Mouse (Mus musculus) thymus, adult 2 months (tissue): ENCODE measurements around the gene Ssh3.
A peak's percentile ranks its signal among the peaks of the same experiment; 100 is the strongest.

Experiments used
- CTCF ChIP-seq: fragments of 200-500 bp; IDR thresholded peaks from 2 replicates; pipeline ENCODE4 v1.5.1; 2012; ENCODE audit warnings: mild to moderate bottlenecking, control low read depth, low read length, moderate library complexity, borderline replicate concordance; ENCODE audit not compliant: control insufficient read depth, poor library complexity, insufficient read depth; ENCODE audit errors: extremely low read depth
- POLR2A ChIP-seq: fragments of 200-500 bp; IDR thresholded peaks from 2 replicates; pipeline ENCODE4 v1.6.1; 2012; ENCODE audit warnings: mild to moderate bottlenecking, low read length, control low read depth, moderate library complexity; ENCODE audit not compliant: control insufficient read depth, poor library complexity, insufficient read depth; ENCODE audit errors: extremely low read depth

DNA sequence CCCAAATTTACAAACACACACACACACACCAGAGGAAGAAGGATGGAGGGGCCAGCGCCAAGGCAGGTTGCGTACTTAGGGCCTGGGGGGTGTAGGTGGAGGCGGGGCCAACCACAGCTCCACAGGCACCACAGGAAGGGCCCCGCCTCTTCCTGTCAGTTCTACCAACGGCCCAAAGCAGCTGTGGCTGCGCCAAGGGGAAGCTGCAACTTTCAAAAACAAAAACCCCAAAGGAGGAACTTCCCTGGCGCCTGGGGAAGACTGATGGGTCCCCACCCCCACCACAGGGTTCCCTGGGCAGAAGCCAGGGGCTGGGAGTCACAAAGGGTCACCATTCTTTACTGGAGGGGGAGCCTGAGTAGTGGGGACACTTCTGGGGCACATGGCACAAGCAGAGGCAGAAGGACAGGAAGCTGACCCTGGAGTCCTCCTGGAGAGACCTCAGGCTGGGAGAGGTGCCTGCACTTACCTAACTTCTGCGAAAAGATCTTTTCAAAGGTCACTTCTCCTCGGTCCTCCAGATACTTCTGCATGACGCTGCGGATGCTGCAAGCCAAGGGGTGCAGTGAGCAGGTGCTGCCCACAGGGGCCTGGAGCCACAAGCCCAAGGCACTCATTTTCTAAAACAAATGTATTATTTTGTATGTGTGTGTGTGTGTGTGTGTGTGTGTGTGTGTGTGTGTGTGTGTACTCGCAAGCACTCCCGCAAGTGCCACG, 25.6 kb upstream of the Ssh3 start:
- TF ChIP-seq CTCF (no peak), POLR2A (peak; percentile 49; the same call in 1 of the 2 replicates)
